Mouse (Mus musculus) adrenal gland, postnatal 4 days (tissue): ENCODE results near the gene Pigr. TPM values are rescaled to one million over a fixed set of nuclear protein-coding genes. Genes with fewer than 3 reads are reported as not detected.

Experiments
- DNase-seq, 2 experiments: peaks; one replicate each; pipeline ENCODE4 v3.0.0; 2021 to 2022; ENCODE audit warnings: low spot score in 2 of 2, mixed read lengths in 2 of 2
- total RNA-seq, 2 experiments: library from RNA; stranded (reverse); gene quantifications; 2 replicates each; pipeline ENCODE4 v1.2.3; 2021

Gene Pigr
- total RNA-seq, 2 experiments from 2014 or later: 0.53 to 1.2 TPM

- DNase-seq: no peak
These were observed 51.6 kb downstream of the Pigr start for GRCm38 (mm10) chr1:130877889-130878614.

- DNase-seq: no peak
These were observed 53.4 kb downstream of the Pigr start for GRCm38 (mm10) chr1:130879927-130880326.

DNA sequence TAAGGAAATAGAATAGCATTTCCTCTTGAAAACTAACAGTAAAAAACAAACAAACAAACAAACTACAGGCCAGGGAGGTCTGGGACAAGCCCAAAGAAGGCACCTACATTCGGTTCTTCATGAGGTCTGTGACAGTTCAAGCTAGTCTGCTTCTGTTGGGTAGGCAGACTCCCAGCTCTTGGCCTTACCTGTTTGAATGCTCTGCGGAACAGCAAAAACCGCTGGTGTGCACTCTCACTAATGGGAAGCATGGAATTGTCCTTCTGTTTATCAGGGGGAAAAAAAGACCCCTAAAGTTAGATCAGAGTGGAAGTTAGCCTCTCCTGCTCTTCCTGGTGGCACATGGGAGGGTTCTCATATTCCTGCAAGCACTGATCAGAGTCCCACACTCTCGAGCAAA is 56.7 kb downstream of the Pigr start:
- DNase-seq: no peak

DNA sequence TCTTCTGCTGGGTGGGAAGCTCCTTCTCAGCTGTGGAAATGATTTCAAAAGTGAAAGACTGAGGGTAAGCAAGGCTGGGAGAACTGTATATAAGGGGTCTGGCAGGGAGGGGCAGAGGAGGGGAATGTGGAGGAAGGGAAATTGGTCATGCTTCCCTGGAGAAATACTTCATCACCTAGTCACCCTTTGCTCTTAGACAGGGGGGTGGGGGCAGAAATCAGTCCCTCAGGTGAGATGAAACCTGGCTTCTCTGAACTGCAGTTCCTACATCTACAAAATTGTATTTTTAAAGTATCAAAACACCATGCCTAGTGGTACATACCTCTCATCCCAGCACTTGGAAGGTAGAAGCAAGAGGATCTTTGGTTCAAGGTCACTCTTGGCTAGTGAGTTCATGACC is 60.9 kb downstream of the Pigr start, which contains the start of gene Il24:
TSS of gene Il24 (minus strand) at position 101 of the 400 bp plus-strand sequence.
- no peak for DNase-seq

DNA sequence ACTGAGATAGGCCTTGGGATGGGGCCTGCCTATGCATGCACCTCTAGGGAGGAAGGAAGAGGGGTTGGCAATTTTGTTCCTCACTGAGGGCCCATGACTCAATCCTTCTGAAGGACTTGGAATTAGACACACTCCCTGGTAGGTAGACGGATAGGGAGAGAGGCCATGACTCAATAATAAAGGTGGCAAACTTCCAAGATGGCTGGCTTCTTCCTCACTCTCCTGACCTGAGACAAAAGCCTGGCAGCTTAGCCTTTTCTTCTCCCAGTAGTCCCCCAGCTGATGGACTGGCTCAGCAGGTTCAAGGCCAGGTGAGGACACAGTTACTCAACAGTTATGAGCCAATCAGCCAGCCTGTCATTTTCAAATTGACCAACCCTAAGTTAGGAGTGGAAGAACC is 66.0 kb downstream of the Pigr start:
- DNase-seq: peak in 1 of 2 experiments; percentile 18

- DNase-seq: no peak
These were observed 67.0 kb downstream of the Pigr start for GRCm38 (mm10) chr1:130893329-130894040.

- no peak for DNase-seq
These were observed 68.0 kb downstream of the Pigr start for GRCm38 (mm10) chr1:130894468-130894867.

Other genes starting within 250 kb of the Pigr start
- not detected for gene Zp3r, start 197.1 kb upstream of the Pigr start, total RNA-seq
- 1 to 10 TPM in 1 of 2 experiments, under 1 TPM in 1; 0.50 to 4.1 TPM for gene C4bp, start 165.1 kb upstream of the Pigr start, total RNA-seq
- gene Gm29427, start 110.9 kb upstream of the Pigr start, total RNA-seq: under 1 TPM in 1 of 2 experiments, not detected in 1; 0.17 TPM
- gene Yod1, start 109.4 kb upstream of the Pigr start, total RNA-seq: 10 to 100 TPM in 1 of 2 experiments, 1 to 10 TPM in 1; 9.7 to 10.3 TPM
- gene Pfkfb2, start 97.4 kb upstream of the Pigr start, total RNA-seq: 10 to 100 TPM; 26.8 to 27.3 TPM
- gene AA986860, start 94.7 kb upstream of the Pigr start, total RNA-seq: 1 to 10 TPM; 2.0 to 3.3 TPM
- gene Fcamr, start 25.8 kb upstream of the Pigr start, total RNA-seq: not detected
- 1 to 10 TPM in 1 of 2 experiments, under 1 TPM in 1; 0.50 to 1.0 TPM for gene Fcmr, start 39.0 kb downstream of the Pigr start, total RNA-seq
- not detected for gene Il24, start 60.8 kb downstream of the Pigr start, total RNA-seq
- gene Il20, start 84.8 kb downstream of the Pigr start, total RNA-seq: not detected
- not detected for gene Il19, start 113.4 kb downstream of the Pigr start, total RNA-seq
- not detected for gene Il10, start 193.2 kb downstream of the Pigr start, total RNA-seq